ENCODE assay signal across 8 mouse cellular contexts in the genomic region with DNA sequence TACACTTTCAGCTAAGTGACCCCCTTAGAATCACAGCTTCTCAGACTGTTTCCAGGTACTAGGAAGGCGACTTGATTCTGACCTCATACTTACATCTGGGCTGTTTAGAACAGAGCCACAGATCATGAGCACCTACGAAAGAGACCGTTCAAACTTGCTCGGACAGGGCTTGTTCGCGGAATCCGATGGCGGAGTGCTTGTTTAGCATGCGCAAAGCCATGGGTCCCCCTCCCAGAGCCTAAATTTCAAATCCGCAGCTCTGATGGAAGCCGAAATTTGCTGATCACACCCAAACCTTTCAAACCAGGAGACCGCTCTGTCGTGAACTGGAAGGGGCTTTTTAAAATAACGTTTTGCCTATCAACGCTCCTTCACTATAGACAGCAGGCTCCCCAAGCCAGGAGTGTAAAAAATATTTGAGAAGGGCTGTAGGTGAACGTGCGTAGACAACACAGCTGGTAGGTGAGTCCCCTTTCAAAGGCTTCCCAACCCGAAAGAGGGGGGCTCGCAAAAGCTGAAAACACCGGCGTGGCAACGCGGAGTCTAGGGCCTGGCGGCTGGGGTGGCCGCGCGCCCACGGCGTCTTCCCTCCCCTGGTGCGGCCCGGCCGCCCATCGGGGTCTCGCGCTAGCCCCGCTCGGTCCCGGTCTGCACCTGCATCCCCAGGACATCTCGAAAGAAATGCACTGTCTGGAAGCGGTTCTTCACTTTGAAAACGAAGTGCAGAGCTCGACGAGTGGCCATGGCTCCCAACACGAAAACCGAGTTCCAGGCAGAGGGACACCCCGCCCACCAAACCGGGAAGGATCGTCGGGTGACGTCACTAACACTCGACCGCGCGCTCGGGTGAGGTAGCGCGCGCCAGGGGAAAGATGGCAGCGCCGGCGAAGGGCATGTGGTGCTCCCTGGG. TPM values are rescaled to one million over a fixed set of nuclear protein-coding genes. Genes with fewer than 3 reads are reported as not detected.
DNase-seq lines count a peak whose midpoint lies in the region; ATAC-seq lines count a peak whose summit lies in the region.

A gene (plus strand): TSS at position 815 of the 910 bp plus-strand sequence.
A gene (minus strand): TSS at position 825 of the 910 bp plus-strand sequence.

- peak within 1 kb of the TSS; percentile 74 for H3K4me2 ChIP-seq in heart, embryonic 14.5 days (ENCODE audit: low read length)
- peak within 1 kb of the TSS; percentile 79 for H3K4me2 ChIP-seq in liver, embryonic 13.5 days
- H3K4me2 ChIP-seq in stomach, embryonic 16.5 days (ENCODE audit: low read depth, low read length), result peak within 1 kb of the TSS; percentile 92

- peaks cover 44% of the 10 kb centered on the region for H3K36me3 ChIP-seq in heart, embryonic 14.5 days (ENCODE audit: control insufficient read depth, insufficient read depth, low read length)
- H3K36me3 ChIP-seq in liver, embryonic 13.5 days, result peaks cover 25% of the 10 kb centered on the region
- 0 out of 2 replicates have a peak, but pooled peaks cover 5% of the 10 kb centered on the region for H3K36me3 ChIP-seq in stomach, embryonic 16.5 days (ENCODE audit: control insufficient read depth, insufficient read depth, low read length)

- peak within 1 kb of the TSS; percentile 52 to 71; a peak in 3 of 4 replicates for H3K27ac ChIP-seq in heart, embryonic 14.5 days (replicated peaks in 1 of 2; ENCODE audit: control insufficient read depth in 1 of 2, insufficient read depth in 1 of 2, low read depth in 2 of 2, low read length in 2 of 2)
- peak within 1 kb of the TSS; percentile 36 for H3K27ac ChIP-seq in liver, embryonic 13.5 days
- H3K27ac ChIP-seq in stomach, embryonic 16.5 days (ENCODE audit: low read length), result peak within 1 kb of the TSS; percentile 53; the same call in 1 of the 2 replicates

- WGBS in heart, embryonic 14.5 days, result under 1% methylated on average over 61 of the region's 61 CpGs
- WGBS in liver, embryonic 13.5 days (ENCODE audit: insufficient replicate concordance), result under 1% methylated on average over 61 of the region's 61 CpGs
- under 1% methylated on average over 61 of the region's 61 CpGs for WGBS in stomach, embryonic 16.5 days

- H3K9me3 ChIP-seq in heart, embryonic 14.5 days (ENCODE audit: control insufficient read depth, low read length), result no peaks in the 10 kb centered on the region
- H3K9me3 ChIP-seq in liver, embryonic 13.5 days (replicated peaks), result no peaks in the 10 kb centered on the region
- no peaks in the 10 kb centered on the region for H3K9me3 ChIP-seq in stomach, embryonic 16.5 days (replicated peaks; ENCODE audit: control insufficient read depth, low read length)

- ATAC-seq in erythroid progenitor cell, adult 5-6 weeks (replicated peaks; ENCODE audit: low FRiP score, poor library complexity, severe bottlenecking), result peak; percentile 98
- ATAC-seq in heart, embryonic 14.5 days (ENCODE audit: insufficient number of reproducible peaks, insufficient read depth, low FRiP score, low read depth), result peak; percentile 80
- peak; percentile 87 for ATAC-seq in liver, embryonic 13.5 days (ENCODE audit: low read depth)
- peak; percentile 93 for ATAC-seq in stomach, embryonic 16.5 days (ENCODE audit: insufficient read depth, low FRiP score)

- peaks cover 2 to 8% of the 10 kb centered on the region in 2 experiments; a peak in 1 of 4 replicates for H3K4me1 ChIP-seq in heart, embryonic 14.5 days (ENCODE audit: control insufficient read depth in 2 of 2, insufficient read depth in 2 of 2, low read length in 2 of 2)
- peaks cover 30% of the 10 kb centered on the region for H3K4me1 ChIP-seq in liver, embryonic 13.5 days (replicated peaks)
- peaks cover 13% of the 10 kb centered on the region for H3K4me1 ChIP-seq in stomach, embryonic 16.5 days (ENCODE audit: control insufficient read depth, insufficient read depth, low read length)

- DNase-seq in CD4-positive helper T cell, adult 2 months (ENCODE audit: low read depth, low spot score), result peak; percentile 90
- DNase-seq in brain, embryonic 18.5 days (ENCODE audit: low read depth, low spot score), result peak; percentile 80
- peak; percentile 94 for DNase-seq in kidney, postnatal 14 days
- DNase-seq in liver, embryonic 13.5 days, result peak; percentile 85
- DNase-seq in neural tube, embryonic 10.5 days (ENCODE audit: extremely low spot score, low spot score), result peak; percentile 95

- H3K9ac ChIP-seq in heart, embryonic 14.5 days (ENCODE audit: low read length), result peak within 1 kb of the TSS; percentile 86
- H3K9ac ChIP-seq in liver, embryonic 13.5 days, result peak within 1 kb of the TSS; percentile 82
- H3K9ac ChIP-seq in stomach, embryonic 16.5 days (ENCODE audit: low read length), result peak within 1 kb of the TSS; percentile 87

- H3K27me3 ChIP-seq in heart, embryonic 14.5 days (ENCODE audit: control insufficient read depth, insufficient read depth, low read length), result no peaks in the 10 kb centered on the region
- H3K27me3 ChIP-seq in liver, embryonic 13.5 days, result no peaks in the 10 kb centered on the region
- H3K27me3 ChIP-seq in stomach, embryonic 16.5 days (ENCODE audit: control insufficient read depth, insufficient read depth, low read length), result no peaks in the 10 kb centered on the region

- peak within 1 kb of the TSS; percentile 79 to 81 for H3K4me3 ChIP-seq in heart, embryonic 14.5 days (ENCODE audit: control insufficient read depth in 1 of 2, insufficient read depth in 1 of 2, low read depth in 1 of 2, low read length in 2 of 2)
- peak within 1 kb of the TSS; percentile 84 for H3K4me3 ChIP-seq in liver, embryonic 13.5 days (replicated peaks)
- peak within 1 kb of the TSS; percentile 74 for H3K4me3 ChIP-seq in stomach, embryonic 16.5 days (replicated peaks; ENCODE audit: low read length)

RNA-seq across cellular contexts. Expression of the first gene that starts in this region (rescaled TPM):
- 5.8 and 6.7 TPM in 2 replicates for total RNA-seq in erythroid progenitor cell, adult 5-6 weeks (2015; ENCODE audit: low replicate concordance)
- 2.3 and 2.4 TPM in 2 replicates for total RNA-seq in erythroid progenitor cell, adult 5-6 weeks (2017; ENCODE audit: low replicate concordance)
- 21.8 and 23.2 TPM in 2 replicates for polyA plus RNA-seq in heart, embryonic 14.5 days (2014; fragmentation: Nextera tagmentation; extraction: Ambion mirVana)
- polyA plus RNA-seq in liver, embryonic 13.5 days (2015; fragmentation: Nextera tagmentation; extraction: Ambion mirVana), result 23.9 and 25.2 TPM in 2 replicates
- 22.3 and 24.2 TPM in 2 replicates for polyA plus RNA-seq in stomach, embryonic 16.5 days (2015; fragmentation: Nextera tagmentation; extraction: Ambion mirVana)

RNA-seq across cellular contexts. Expression of the second gene that starts in this region (rescaled TPM):
- total RNA-seq in erythroid progenitor cell, adult 5-6 weeks (2015; ENCODE audit: low replicate concordance), result 13.7 and 15.9 TPM in 2 replicates
- 29.1 and 39.9 TPM in 2 replicates for total RNA-seq in erythroid progenitor cell, adult 5-6 weeks (2017; ENCODE audit: low replicate concordance)
- polyA plus RNA-seq in heart, embryonic 14.5 days (2014; fragmentation: Nextera tagmentation; extraction: Ambion mirVana), result 135 and 138 TPM in 2 replicates
- 72.5 and 76.5 TPM in 2 replicates for polyA plus RNA-seq in liver, embryonic 13.5 days (2015; fragmentation: Nextera tagmentation; extraction: Ambion mirVana)
- 116 and 126 TPM in 2 replicates for polyA plus RNA-seq in stomach, embryonic 16.5 days (2015; fragmentation: Nextera tagmentation; extraction: Ambion mirVana)

Comparison
In these comparisons a context has a peak if more than half of its experiments do, and no peak if none do; other contexts are left out.
1. Peak in every context shown above with its lines: DNase-seq, ATAC-seq, H3K4me3 ChIP-seq and H3K27ac ChIP-seq.